Mouse (Mus musculus): ENCODE results near the gene Synpo2l. TPM values are rescaled to one million over a fixed set of nuclear protein-coding genes. Genes with fewer than 3 reads are reported as not detected.
"Not testable (repeated sequence)": the region's sequence is repeated elsewhere in the genome, so short reads cannot be mapped to it uniquely, and the experiment has no call there.

Gene Synpo2l
- polyA plus RNA-seq, 1 experiment from 2014 or later: 3.3 TPM

- no peaks in the 10 kb centered on the region for H3K9me3 ChIP-seq
- H3K27ac ChIP-seq: no peak overlapping the region
- no peak overlapping the region for H3K4me2 ChIP-seq
- no peaks in the 10 kb centered on the region for H3K36me3 ChIP-seq
- H3K27me3 ChIP-seq: no peaks in the 10 kb centered on the region
- peaks cover 7% of the 10 kb centered on the region for H3K4me1 ChIP-seq
- no peak for ATAC-seq (ENCODE audit: insufficient number of reproducible peaks, insufficient read depth, low FRiP score, low TSS enrichment, low read depth)
- H3K9ac ChIP-seq: no peak overlapping the region
- no peak overlapping the region for H3K4me3 ChIP-seq
- WGBS: 91% methylated on average over 6 of the region's 6 CpGs
Observed at GRCm38 (mm10) chr14:20638702-20639101, 29.5 kb downstream of the Synpo2l start.

- Histone ChIP-seq H3K9ac (no peak overlapping the region), H3K27ac (no peak overlapping the region), H3K27me3 (no peaks in the 10 kb centered on the region), H3K9me3 (no peaks in the 10 kb centered on the region), H3K4me3 (no peak overlapping the region), H3K4me2 (no peak overlapping the region), H3K4me1 (peaks cover 7% of the 10 kb centered on the region), H3K36me3 (no peaks in the 10 kb centered on the region)
- no peak for ATAC-seq (ENCODE audit: insufficient number of reproducible peaks, insufficient read depth, low FRiP score, low TSS enrichment, low read depth)
- 80% methylated on average over 2 of the region's 2 CpGs for WGBS
Observed at GRCm38 (mm10) chr14:20637818-20638574, 30.2 kb downstream of the Synpo2l start.

GRCm38 (mm10) chr14:20636968-20637367 is 31.2 kb downstream of the Synpo2l start:
- not testable (repeated sequence) for H3K9me3 ChIP-seq; H3K36me3 ChIP-seq; H3K27ac ChIP-seq; H3K27me3 ChIP-seq; H3K4me2 ChIP-seq; ATAC-seq (ENCODE audit: insufficient number of reproducible peaks, insufficient read depth, low FRiP score, low TSS enrichment, low read depth); H3K9ac ChIP-seq; H3K4me1 ChIP-seq; H3K4me3 ChIP-seq
- 96% methylated on average over 3 of the region's 3 CpGs for WGBS

- ATAC-seq (ENCODE audit: insufficient number of reproducible peaks, insufficient read depth, low FRiP score, low TSS enrichment, low read depth): no peak
- Histone ChIP-seq H3K4me3 (no peak overlapping the region), H3K27me3 (no peaks in the 10 kb centered on the region), H3K4me1 (peaks cover 4% of the 10 kb centered on the region; the same call in 1 of the 2 replicates), H3K36me3 (no peaks in the 10 kb centered on the region), H3K4me2 (no peak overlapping the region), H3K9ac (no peak overlapping the region), H3K27ac (no peak overlapping the region), H3K9me3 (no peaks in the 10 kb centered on the region)
- 98% methylated on average over 2 of the region's 2 CpGs for WGBS
Observed at GRCm38 (mm10) chr14:20635546-20635945, 32.6 kb downstream of the Synpo2l start.

DNA sequence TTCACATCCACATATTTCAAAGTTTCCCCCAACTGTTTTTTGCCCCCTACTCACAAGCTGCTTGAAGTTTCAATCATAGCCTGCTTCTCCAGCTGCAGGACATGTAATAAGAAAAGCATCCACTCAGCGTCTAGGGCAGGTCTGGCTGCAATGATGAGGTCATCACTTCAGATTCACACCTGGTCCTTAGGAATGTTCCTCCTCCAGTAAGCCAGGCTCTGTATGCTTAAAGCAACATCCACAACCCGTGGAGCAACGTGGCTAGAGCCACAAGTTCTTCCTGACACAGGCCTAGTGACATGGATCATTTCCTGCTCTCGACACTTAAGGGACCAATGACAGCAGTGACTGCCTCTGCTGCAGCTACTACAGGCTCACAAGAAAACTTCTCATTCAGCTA is 36.9 kb downstream of the Synpo2l start:
- no peak overlapping the region for H3K4me3 ChIP-seq
- no peak overlapping the region for H3K9ac ChIP-seq
- H3K9me3 ChIP-seq: no peaks in the 10 kb centered on the region
- H3K4me1 ChIP-seq: no peaks in the 10 kb centered on the region
- H3K36me3 ChIP-seq: no peaks in the 10 kb centered on the region
- no peaks in the 10 kb centered on the region for H3K27me3 ChIP-seq
- ATAC-seq (ENCODE audit: insufficient number of reproducible peaks, insufficient read depth, low FRiP score, low TSS enrichment, low read depth): no peak
- no peak overlapping the region for H3K4me2 ChIP-seq
- 56% methylated on average over 4 of the region's 4 CpGs for WGBS
- H3K27ac ChIP-seq: no peak overlapping the region

GRCm38 (mm10) chr14:20626971-20627370 is 41.2 kb downstream of the Synpo2l start:
- peaks cover 3% of the 10 kb centered on the region; the same call in 1 of the 2 replicates for H3K4me1 ChIP-seq
- H3K27ac ChIP-seq: no peak overlapping the region
- H3K36me3 ChIP-seq: no peaks in the 10 kb centered on the region
- 84% methylated on average over 3 of the region's 3 CpGs for WGBS
- no peaks in the 10 kb centered on the region for H3K27me3 ChIP-seq
- H3K4me2 ChIP-seq: no peak overlapping the region
- no peak overlapping the region for H3K9ac ChIP-seq
- no peak for ATAC-seq (ENCODE audit: insufficient number of reproducible peaks, insufficient read depth, low FRiP score, low TSS enrichment, low read depth)
- H3K9me3 ChIP-seq: no peaks in the 10 kb centered on the region
- H3K4me3 ChIP-seq: no peak overlapping the region

GRCm38 (mm10) chr14:20626447-20626846 is 41.7 kb downstream of the Synpo2l start:
- Histone ChIP-seq H3K4me1 (peaks cover 3% of the 10 kb centered on the region; the same call in 1 of the 2 replicates), H3K36me3 (no peaks in the 10 kb centered on the region), H3K4me3 (no peak overlapping the region), H3K27ac (no peak overlapping the region), H3K27me3 (no peaks in the 10 kb centered on the region), H3K9ac (no peak overlapping the region), H3K4me2 (no peak overlapping the region), H3K9me3 (no peaks in the 10 kb centered on the region)
- ATAC-seq (ENCODE audit: insufficient number of reproducible peaks, insufficient read depth, low FRiP score, low TSS enrichment, low read depth): no peak
- WGBS: 83% methylated on average over 2 of the region's 2 CpGs

DNA sequence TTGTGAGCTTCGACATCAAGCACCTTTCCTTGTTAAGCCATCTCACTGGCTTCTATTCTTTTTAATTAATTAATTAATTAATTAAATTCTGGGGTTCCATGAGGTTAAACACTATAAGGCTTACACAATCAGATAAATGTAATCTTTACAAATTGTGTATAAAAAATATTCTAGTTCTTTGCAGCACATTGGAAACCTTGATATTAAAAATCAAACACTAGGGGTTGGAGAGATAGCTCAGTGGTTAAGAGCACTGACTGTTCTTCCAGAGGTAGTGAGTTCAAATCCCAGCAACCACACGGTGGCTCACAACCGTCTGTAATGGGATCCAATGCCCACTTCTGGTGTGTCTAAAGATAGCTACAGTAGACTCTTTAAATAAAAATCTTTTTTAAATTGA is 45.2 kb downstream of the Synpo2l start:
- Histone ChIP-seq H3K27me3 (no peaks in the 10 kb centered on the region), H3K9ac (no peak overlapping the region), H3K4me1 (peaks cover 3% of the 10 kb centered on the region; the same call in 1 of the 2 replicates), H3K27ac (no peak overlapping the region), H3K4me3 (no peak overlapping the region), H3K4me2 (no peak overlapping the region), H3K9me3 (no peaks in the 10 kb centered on the region), H3K36me3 (peaks cover 7% of the 10 kb centered on the region; the same call in 1 of the 2 replicates)
- ATAC-seq (ENCODE audit: insufficient number of reproducible peaks, insufficient read depth, low FRiP score, low TSS enrichment, low read depth): no peak
- WGBS: 93% methylated on average over 3 of the region's 3 CpGs

DNA sequence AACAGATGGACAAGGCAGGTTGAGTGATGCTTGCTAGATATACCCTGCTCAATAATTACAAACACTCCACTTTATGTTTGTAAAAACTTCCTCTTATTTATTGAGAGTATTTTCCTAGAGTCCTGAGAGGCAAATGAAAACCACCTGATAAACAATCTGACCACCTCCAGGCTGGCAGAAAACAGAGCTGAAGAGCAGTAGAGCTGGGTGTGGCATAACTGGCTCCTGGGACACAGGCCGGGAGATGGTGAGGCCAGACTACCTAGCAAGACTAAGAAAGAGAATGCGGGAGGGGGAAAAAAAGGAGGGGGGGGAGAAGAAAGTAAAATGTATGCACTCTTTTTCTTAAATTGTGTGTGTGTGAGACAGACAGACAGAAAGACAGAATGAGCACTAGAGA is 45.7 kb downstream of the Synpo2l start:
- WGBS: 59% methylated on average over 2 of the region's 2 CpGs
- Histone ChIP-seq H3K36me3 (peaks cover 7% of the 10 kb centered on the region; the same call in 1 of the 2 replicates), H3K9me3 (no peaks in the 10 kb centered on the region), H3K4me2 (no peak overlapping the region), H3K4me1 (peaks cover 3% of the 10 kb centered on the region; the same call in 1 of the 2 replicates), H3K27me3 (no peaks in the 10 kb centered on the region), H3K9ac (no peak overlapping the region), H3K27ac (no peak overlapping the region), H3K4me3 (no peak overlapping the region)
- no peak for ATAC-seq (ENCODE audit: insufficient number of reproducible peaks, insufficient read depth, low FRiP score, low TSS enrichment, low read depth)

DNA sequence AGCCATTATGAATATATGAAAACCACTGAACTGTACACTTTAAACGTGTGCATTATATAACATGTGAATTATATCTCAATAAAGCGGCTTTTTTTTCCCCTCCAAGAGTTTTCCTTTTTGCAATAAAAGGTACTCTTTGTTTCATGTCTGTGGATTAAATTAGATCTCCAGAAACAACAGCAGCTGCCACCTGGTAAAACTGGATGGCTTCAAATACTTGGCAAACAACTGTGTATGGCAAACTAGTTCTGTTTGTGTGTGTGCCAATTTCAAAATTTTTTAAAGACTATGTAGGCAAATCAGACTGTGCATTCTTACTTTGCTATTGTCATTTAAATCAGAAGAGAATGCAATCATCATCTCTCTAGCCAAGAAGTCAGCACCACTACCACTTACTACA is 46.3 kb downstream of the Synpo2l start:
- no peak for ATAC-seq (ENCODE audit: insufficient number of reproducible peaks, insufficient read depth, low FRiP score, low TSS enrichment, low read depth)
- Histone ChIP-seq H3K27ac (no peak overlapping the region), H3K9ac (no peak overlapping the region), H3K36me3 (peaks cover 7% of the 10 kb centered on the region; the same call in 1 of the 2 replicates), H3K27me3 (no peaks in the 10 kb centered on the region), H3K4me3 (no peak overlapping the region), H3K4me1 (peaks cover 3% of the 10 kb centered on the region; the same call in 1 of the 2 replicates), H3K4me2 (no peak overlapping the region), H3K9me3 (no peaks in the 10 kb centered on the region)
- 86% methylated on average over 2 of the region's 2 CpGs for WGBS

GRCm38 (mm10) chr14:20619131-20619530 is 49.0 kb downstream of the Synpo2l start:
- no peak overlapping the region for H3K9ac ChIP-seq
- H3K27me3 ChIP-seq: no peaks in the 10 kb centered on the region
- ATAC-seq (ENCODE audit: insufficient number of reproducible peaks, insufficient read depth, low FRiP score, low TSS enrichment, low read depth): no peak
- H3K9me3 ChIP-seq: no peaks in the 10 kb centered on the region
- no peak overlapping the region for H3K27ac ChIP-seq
- H3K36me3 ChIP-seq: peaks cover 7% of the 10 kb centered on the region; the same call in 1 of the 2 replicates
- no peak overlapping the region for H3K4me3 ChIP-seq
- no peak overlapping the region for H3K4me2 ChIP-seq
- peaks cover 3% of the 10 kb centered on the region; the same call in 1 of the 2 replicates for H3K4me1 ChIP-seq

DNA sequence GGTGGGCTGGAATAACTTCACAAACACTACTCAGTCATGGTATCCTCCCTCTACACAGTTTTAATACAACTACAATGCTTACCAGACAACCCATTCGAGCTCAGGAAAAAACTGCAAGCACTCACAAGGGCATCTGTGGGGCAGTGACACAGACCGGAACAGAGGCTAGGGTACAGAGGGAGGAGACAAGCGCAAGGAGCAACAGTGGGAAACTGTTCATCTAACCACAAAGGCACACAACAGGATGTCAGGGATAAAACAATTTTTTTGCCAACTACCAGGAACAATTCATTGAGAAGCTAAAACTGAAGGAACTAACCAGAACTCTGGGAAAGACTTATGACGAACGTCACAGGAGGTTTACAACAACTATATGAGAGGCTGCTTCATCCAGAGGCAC is 49.9 kb downstream of the Synpo2l start:
- peaks cover 7% of the 10 kb centered on the region; the same call in 1 of the 2 replicates for H3K36me3 ChIP-seq
- peaks cover 3% of the 10 kb centered on the region; the same call in 1 of the 2 replicates for H3K4me1 ChIP-seq
- no peaks in the 10 kb centered on the region for H3K27me3 ChIP-seq
- H3K4me3 ChIP-seq: no peak overlapping the region
- H3K9me3 ChIP-seq: no peaks in the 10 kb centered on the region
- no peak overlapping the region for H3K4me2 ChIP-seq
- ATAC-seq (ENCODE audit: insufficient number of reproducible peaks, insufficient read depth, low FRiP score, low TSS enrichment, low read depth): no peak
- WGBS: 69% methylated on average over 5 of the region's 5 CpGs
- no peak overlapping the region for H3K27ac ChIP-seq
- H3K9ac ChIP-seq: no peak overlapping the region

All from embryonic facial prominence, embryonic 13.5 days (tissue).